Mouse (Mus musculus) kidney, postnatal 25 days (tissue): ENCODE measurements around the gene Parp16.
"Not testable (repeated sequence)": the region's sequence is repeated elsewhere in the genome, so short reads cannot be mapped to it uniquely, and the experiment has no call there.

Experiments
- DNase-seq, 2 experiments: peaks; one replicate each; pipeline ENCODE4 v3.0.0; 2021; ENCODE audit warnings: mixed read lengths in 2 of 2

Parp16 gene

GRCm38 (mm10) chr9:65247502-65248376 lies 52.6 kb downstream of the Parp16 start:
- no peak for DNase-seq

GRCm38 (mm10) chr9:65248377-65248690 lies 53.2 kb downstream of the Parp16 start:
- DNase-seq: no peak

- DNase-seq: no peak
Observed at GRCm38 (mm10) chr9:65252026-65252425, 56.9 kb downstream of the Parp16 start.

GRCm38 (mm10) chr9:65255906-65256600 lies 60.9 kb downstream of the Parp16 start:
- DNase-seq: no peak

- no peak for DNase-seq
Observed at GRCm38 (mm10) chr9:65257218-65257910, 62.2 kb downstream of the Parp16 start.

- no peak for DNase-seq
Observed at GRCm38 (mm10) chr9:65259366-65259765, 64.2 kb downstream of the Parp16 start.

GRCm38 (mm10) chr9:65261591-65262230 lies 66.6 kb downstream of the Parp16 start:
- no peak for DNase-seq

GRCm38 (mm10) chr9:65262641-65263120 lies 67.5 kb downstream of the Parp16 start:
- no peak for DNase-seq

- DNase-seq: no peak
Observed at GRCm38 (mm10) chr9:65264959-65265358, 69.8 kb downstream of the Parp16 start, which contains the start of gene Cilp. TSS of gene Cilp (plus strand) at chr9:65265180.

GRCm38 (mm10) chr9:65267742-65268515 lies 72.8 kb downstream of the Parp16 start:
- DNase-seq: peak; percentile 59 to 60

- peak; percentile 63 to 79 for DNase-seq
Observed at GRCm38 (mm10) chr9:65273048-65273809, 78.1 kb downstream of the Parp16 start.

- no peak for DNase-seq
Observed at GRCm38 (mm10) chr9:65273873-65274272, 78.7 kb downstream of the Parp16 start.

GRCm38 (mm10) chr9:65274851-65275250 lies 79.7 kb downstream of the Parp16 start:
- DNase-seq: not testable (repeated sequence)

- DNase-seq: no peak
Observed at GRCm38 (mm10) chr9:65275810-65276530, 80.8 kb downstream of the Parp16 start.

- peak in 1 of 2 experiments; percentile 38 for DNase-seq
Observed at GRCm38 (mm10) chr9:65281536-65282151, 86.5 kb downstream of the Parp16 start.

GRCm38 (mm10) chr9:65283301-65283700 lies 88.1 kb downstream of the Parp16 start:
- DNase-seq: peak; percentile 34 to 58

- not testable (repeated sequence) for DNase-seq
Observed at GRCm38 (mm10) chr9:65288252-65288651, 93.1 kb downstream of the Parp16 start.
